Mouse (Mus musculus) stomach, postnatal 0 days (tissue): ENCODE measurements around the gene Sgk2. TPM values are rescaled to one million over a fixed set of nuclear protein-coding genes. Genes with fewer than 3 reads are reported as not detected.
A peak's percentile ranks its signal among the peaks of the same experiment; 100 is the strongest.
"Not testable (repeated sequence)": the region's sequence is repeated elsewhere in the genome, so short reads cannot be mapped to it uniquely, and the experiment has no call there.

ENCODE experiments used
- ATAC-seq: fragments of 200-750 bp; cut with Nextera tagmentation; 2 replicates; pipeline ENCODE4 v1.8.0; 2017; ENCODE audit not compliant: low FRiP score, low TSS enrichment
- DNase-seq: peaks from one replicate; pipeline ENCODE4 v3.0.0-alpha.2; 2016; ENCODE audit warnings: low spot score
- H3K27ac ChIP-seq: fragments of 300-500 bp; sonication (generic); replicated peaks from 2 replicates; pipeline ENCODE4 v1.5.1; 2014; ENCODE audit warnings: mild to moderate bottlenecking, control low read depth
- H3K27me3 ChIP-seq: fragments of 300-500 bp; sonication (generic); 2 replicates; pipeline ENCODE4 v1.6.1; 2014; ENCODE audit warnings: low read length; ENCODE audit not compliant: control insufficient read depth, insufficient read depth
- H3K36me3 ChIP-seq: fragments of 300-500 bp; sonication (generic); 2 replicates; pipeline ENCODE4 v1.6.1; 2014; ENCODE audit warnings: low read length, mixed read lengths; ENCODE audit not compliant: control insufficient read depth, insufficient read depth
- H3K4me1 ChIP-seq: fragments of 300-500 bp; sonication (generic); replicated peaks from 2 replicates; pipeline ENCODE4 v1.6.1; 2014; ENCODE audit warnings: antibody characterized with exemption; ENCODE audit not compliant: control insufficient read depth, insufficient read depth
- H3K4me2 ChIP-seq: fragments of 300-500 bp; sonication (generic); replicated peaks from 2 replicates; pipeline ENCODE4 v1.6.1; 2014; ENCODE audit warnings: low read depth, mild to moderate bottlenecking, control low read depth, moderate library complexity
- H3K4me3 ChIP-seq: fragments of 300-500 bp; sonication (generic); 2 replicates; pipeline ENCODE4 v1.5.1; 2014; ENCODE audit warnings: low read depth, low read length, control low read depth
- H3K9ac ChIP-seq: fragments of 300-500 bp; sonication (generic); 2 replicates; pipeline ENCODE4 v1.6.1; 2014; ENCODE audit warnings: mild to moderate bottlenecking, low read length, control low read depth, mixed read lengths
- H3K9me3 ChIP-seq: fragments of 300-500 bp; sonication (generic); 2 replicates; pipeline ENCODE4 v1.6.1; 2016; ENCODE audit warnings: low read length; ENCODE audit not compliant: control insufficient read depth
- CTCF ChIP-seq: IDR thresholded peaks from 2 replicates; pipeline ENCODE4 v1.5.1; 2016; ENCODE audit warnings: antibody characterized with exemption, low read depth, mild to moderate bottlenecking, moderate library complexity
- EP300 ChIP-seq: optimal IDR thresholded peaks from 2 replicates; pipeline ENCODE3; 2016; ENCODE audit warnings: antibody characterized with exemption
- WGBS: fragments of 180-500 bp; shearing (Covaris S2); extraction: QIAGEN DNeasy Blood & Tissue Kit; methylation state at CpG from one replicate; pipeline ENCODE4 v1.1.7; 2014; 5-methylcytosine and 5-hydroxymethylcytosine counted together
- polyA plus RNA-seq: library from polyadenylated mRNA; unstranded; fragments of >200 nt; fragmentation: Nextera tagmentation; extraction: Ambion mirVana; gene quantifications from 2 replicates; pipeline ENCODE4 v1.2.1, GENCODE M21; 2015

Sgk2 gene
- polyA plus RNA-seq, 1 experiment from 2014 or later = 3.3 TPM

DNA sequence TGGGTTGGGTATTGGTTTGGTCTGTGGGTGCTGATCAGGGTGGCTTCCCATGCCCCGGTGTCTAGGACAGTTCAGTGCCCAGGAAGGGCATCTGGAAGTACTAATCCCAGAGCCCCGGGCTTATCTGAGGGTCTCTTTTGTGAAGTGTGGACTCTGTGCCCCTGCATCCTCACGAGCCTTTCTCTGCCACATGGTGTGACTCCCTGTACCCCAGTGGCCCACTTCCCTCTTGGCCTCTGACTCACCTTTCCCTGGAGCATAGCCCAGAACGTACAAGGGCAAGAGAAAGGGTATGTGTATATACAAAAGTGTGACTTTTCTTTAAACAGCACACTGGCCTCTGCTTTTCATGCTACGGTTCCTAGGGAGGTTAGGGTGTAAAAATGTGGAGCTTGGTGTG lies 68.6 kb downstream of the Sgk2 start:
- Histone ChIP-seq H3K9me3 (no peaks in the 10 kb centered on the region), H3K4me2 (peak overlapping the region; percentile 100), H3K36me3 (no peaks in the 10 kb centered on the region), H3K4me3 (peak overlapping the region; percentile 62), H3K4me1 (peaks cover 4% of the 10 kb centered on the region), H3K27me3 (no peaks in the 10 kb centered on the region), H3K27ac (no peak overlapping the region), H3K9ac (0 out of 2 replicates have a peak overlapping the region, but pooled peaks have one; percentile 56)
- TF ChIP-seq CTCF = no peak
- TF ChIP-seq EP300 = no peak
- 16% methylated on average over 5 of the region's 5 CpGs for WGBS
- no peak for DNase-seq
- no peak for ATAC-seq

DNA sequence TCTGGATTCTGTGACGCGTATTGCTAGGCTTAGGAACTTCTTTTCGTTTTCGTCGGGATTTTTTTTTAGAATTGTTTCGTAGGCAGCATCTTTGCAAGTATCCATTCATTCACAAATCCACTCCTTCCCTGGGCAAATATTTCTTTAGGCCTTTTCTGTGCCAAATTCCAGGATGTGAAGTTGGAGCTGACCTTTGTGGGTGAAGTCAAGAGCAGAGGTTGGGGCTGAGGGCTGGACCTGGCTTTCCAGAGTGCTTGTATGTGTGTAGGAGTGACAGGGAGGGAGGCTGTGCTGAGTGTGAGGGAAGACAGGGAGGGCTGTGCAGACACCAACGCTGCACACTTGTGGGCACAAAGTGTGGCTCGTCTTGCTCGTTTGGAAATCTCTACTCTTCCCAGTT lies 69.5 kb downstream of the Sgk2 start:
- Histone ChIP-seq H3K4me3 (no peak overlapping the region), H3K4me1 (peaks cover 4% of the 10 kb centered on the region), H3K9ac (no peak overlapping the region), H3K27ac (no peak overlapping the region), H3K27me3 (no peaks in the 10 kb centered on the region), H3K9me3 (no peaks in the 10 kb centered on the region), H3K36me3 (no peaks in the 10 kb centered on the region), H3K4me2 (no peak overlapping the region)
- no peak for ATAC-seq
- TF ChIP-seq CTCF = no peak
- no peak for TF ChIP-seq EP300
- 61% methylated on average over 9 of the region's 9 CpGs for WGBS
- no peak for DNase-seq

DNA sequence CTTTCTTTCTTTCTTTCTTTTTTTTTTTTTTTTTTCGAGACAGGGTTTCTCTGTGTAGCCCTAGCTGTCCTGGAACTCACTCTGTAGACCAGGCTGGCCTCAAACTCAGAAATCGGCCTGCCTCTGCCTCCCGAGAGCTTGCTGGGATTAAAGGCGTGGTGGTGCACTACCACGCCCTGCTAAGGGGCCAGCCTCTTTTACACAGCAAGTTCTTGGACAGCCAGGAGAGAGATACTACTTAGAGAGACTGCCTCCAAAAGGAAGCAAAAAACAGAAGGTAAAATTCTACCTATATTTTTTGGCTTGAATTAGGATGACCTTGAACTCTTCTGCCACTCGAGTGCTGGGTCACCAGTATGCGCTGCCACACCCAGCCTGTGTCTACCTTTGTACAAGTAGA lies 71.9 kb downstream of the Sgk2 start:
- H3K4me3 ChIP-seq, H3K4me2 ChIP-seq, ATAC-seq, DNase-seq, H3K27ac ChIP-seq, H3K36me3 ChIP-seq, H3K27me3 ChIP-seq, H3K9ac ChIP-seq, H3K4me1 ChIP-seq, H3K9me3 ChIP-seq: not testable (repeated sequence)
- 73% methylated on average over 6 of the region's 7 CpGs for WGBS

DNA sequence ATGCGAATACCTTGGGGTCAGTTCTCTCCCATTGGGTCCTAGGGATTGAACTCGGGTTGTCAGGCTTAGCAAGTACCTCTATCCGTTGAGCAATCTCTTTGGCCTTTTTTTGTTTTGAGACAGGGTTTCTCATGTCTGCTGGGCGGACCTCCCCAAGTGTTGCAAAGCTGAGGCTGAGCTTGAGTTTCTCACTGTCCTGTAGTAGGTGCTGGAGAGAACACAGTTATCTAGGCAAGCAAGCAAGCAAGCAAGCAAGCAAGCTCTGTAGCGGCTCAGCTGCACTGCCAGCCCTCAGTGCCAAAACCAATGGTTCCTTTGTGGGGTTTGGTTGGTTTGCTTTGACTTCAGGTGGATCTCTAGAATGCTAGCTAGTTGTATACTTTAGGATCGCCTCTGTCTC lies 73.5 kb downstream of the Sgk2 start:
- Histone ChIP-seq H3K4me3 (no peak overlapping the region), H3K4me2 (no peak overlapping the region), H3K36me3 (no peaks in the 10 kb centered on the region), H3K4me1 (no peaks in the 10 kb centered on the region), H3K9ac (no peak overlapping the region), H3K9me3 (no peaks in the 10 kb centered on the region), H3K27me3 (no peaks in the 10 kb centered on the region), H3K27ac (no peak overlapping the region)
- TF ChIP-seq EP300 (no peak), CTCF (no peak)
- ATAC-seq (no peak), DNase-seq (no peak)
- 83% methylated on average over 6 of the region's 6 CpGs for WGBS

DNA sequence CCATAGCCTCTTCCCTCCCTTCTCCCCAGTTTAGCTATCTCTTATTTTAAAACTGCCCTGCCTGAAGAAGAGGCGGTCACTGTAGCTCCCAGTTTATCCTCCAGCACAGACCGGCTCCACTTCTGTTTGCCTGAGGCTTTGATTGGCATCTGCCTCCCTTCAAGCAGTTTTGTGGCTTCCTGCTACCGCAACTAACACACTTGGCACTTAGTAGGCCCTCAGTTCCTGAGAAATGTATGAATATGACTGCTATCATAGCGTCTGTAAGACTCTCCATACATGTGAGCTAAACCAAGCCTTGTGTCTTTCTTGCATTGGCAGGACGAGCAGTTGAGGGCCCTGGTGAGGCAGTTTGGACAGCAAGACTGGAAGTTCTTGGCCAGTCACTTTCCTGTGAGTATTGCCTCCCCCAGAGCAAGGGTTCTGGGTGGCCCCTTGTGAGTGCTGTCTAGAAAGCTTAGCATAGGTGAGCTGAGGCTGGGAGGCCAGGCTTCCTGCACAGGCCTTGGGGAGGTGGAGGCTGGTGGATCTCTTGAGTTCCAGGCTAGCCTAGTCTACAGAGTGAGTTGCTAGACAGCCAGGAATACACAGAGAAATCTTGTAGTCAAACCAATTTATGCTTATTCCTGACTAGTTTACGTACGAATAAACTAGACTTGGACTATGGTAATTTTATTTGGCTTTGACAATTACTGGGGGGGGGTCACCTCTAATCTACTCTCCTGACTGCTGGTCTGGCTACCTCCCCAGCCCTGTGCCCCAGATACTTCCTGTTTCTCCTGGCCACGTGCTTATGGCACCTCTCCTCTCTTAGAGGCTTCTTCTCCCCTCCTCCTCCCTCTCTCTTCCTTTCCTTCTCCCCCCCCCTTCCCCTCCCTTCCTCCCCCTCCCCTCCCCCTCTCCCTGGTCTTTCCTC lies 74.3 kb downstream of the Sgk2 start:
- Histone ChIP-seq H3K36me3 (no peaks in the 10 kb centered on the region), H3K4me1 (no peaks in the 10 kb centered on the region), H3K4me2 (no peak overlapping the region), H3K9me3 (no peaks in the 10 kb centered on the region), H3K4me3 (no peak overlapping the region), H3K9ac (no peak overlapping the region), H3K27ac (no peak overlapping the region), H3K27me3 (no peaks in the 10 kb centered on the region)
- 77% methylated on average over 8 of the region's 8 CpGs for WGBS
- no peak for DNase-seq
- no peak for ATAC-seq
- TF ChIP-seq CTCF (no peak), EP300 (no peak)

DNA sequence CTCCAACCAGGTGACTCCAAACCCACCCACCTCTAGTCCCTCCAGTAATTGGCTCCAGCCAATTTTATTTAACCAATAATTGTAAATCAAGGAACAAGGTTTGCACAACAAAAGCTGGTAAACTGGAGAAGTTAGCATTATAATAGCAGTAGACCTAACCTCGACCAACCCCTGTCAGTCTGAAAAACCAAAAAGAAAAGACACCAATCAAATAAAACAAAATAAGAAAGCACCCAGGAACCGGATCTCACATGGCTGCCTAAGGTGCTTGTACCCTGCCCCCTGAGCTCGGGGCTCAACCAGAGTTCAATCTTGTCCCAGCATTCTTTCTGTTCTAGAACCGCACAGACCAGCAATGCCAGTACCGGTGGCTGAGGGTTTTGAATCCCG lies 75.0 kb downstream of the Sgk2 start:
- no peak overlapping the region for H3K27ac ChIP-seq
- DNase-seq (no peak), ATAC-seq (no peak)
- no peak overlapping the region for H3K4me3 ChIP-seq
- no peak overlapping the region for H3K4me2 ChIP-seq
- H3K27me3 ChIP-seq = no peaks in the 10 kb centered on the region
- no peaks in the 10 kb centered on the region for H3K36me3 ChIP-seq
- 77% methylated on average over 6 of the region's 6 CpGs for WGBS
- H3K9me3 ChIP-seq = no peaks in the 10 kb centered on the region
- no peaks in the 10 kb centered on the region for H3K4me1 ChIP-seq
- no peak overlapping the region for H3K9ac ChIP-seq
- no peak for TF ChIP-seq CTCF
- TF ChIP-seq EP300 = no peak

Other genes starting within 250 kb of the Sgk2 start
- gene Srsf6, start 55.8 kb upstream of the Sgk2 start, polyA plus RNA-seq = 64.8 and 67.5 TPM in 2 replicates
- 0.02 and 0.24 TPM in 2 replicates for gene L3mbtl1, start 43.9 kb upstream of the Sgk2 start, polyA plus RNA-seq
- 32.3 and 34.3 TPM in 2 replicates for gene Ift52, start 30.0 kb downstream of the Sgk2 start, polyA plus RNA-seq
- 5.3 and 5.4 TPM in 2 replicates for gene Mybl2, start 67.4 kb downstream of the Sgk2 start, polyA plus RNA-seq
- gene Gtsf1l, start 100.5 kb downstream of the Sgk2 start, polyA plus RNA-seq = 0.16 TPM in 1 of 2 replicates, not detected in the other
- 0.98 and 1.5 TPM in 2 replicates for gene Tox2, start 215.8 kb downstream of the Sgk2 start, polyA plus RNA-seq